Mouse (Mus musculus): ENCODE data around the gene Stau1.
"Not testable (repeated sequence)": the region's sequence is repeated elsewhere in the genome, so short reads cannot be mapped to it uniquely, and the experiment has no call there.

DNA sequence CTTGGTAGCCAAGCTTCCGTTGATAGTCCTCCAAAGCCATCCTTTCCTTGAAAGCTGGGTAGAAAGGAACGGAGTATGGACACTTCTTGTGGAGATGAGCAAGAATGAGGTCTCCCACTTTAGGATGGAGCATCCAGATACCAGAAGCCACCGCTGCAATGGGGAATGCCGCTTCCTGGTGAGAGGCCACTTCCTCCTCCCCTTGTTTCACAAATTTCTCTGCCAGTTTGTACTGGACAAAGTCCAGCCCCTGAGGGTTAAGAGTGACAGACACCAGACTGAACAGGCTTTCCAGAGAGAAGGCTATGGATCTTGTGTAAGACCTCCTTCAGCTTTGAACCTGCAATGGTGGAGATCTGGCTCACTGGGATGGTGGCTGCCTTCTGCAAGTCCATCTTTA is 11.5 kb upstream of the Stau1 start:
- TF ChIP-seq CTCF (IDR thresholded peaks at IDR 0.05; ENCODE audit: control insufficient read depth, insufficient read depth, insufficient replicate concordance, low read depth, low read length); POLR2A (IDR thresholded peaks at IDR 0.05; ENCODE audit: control insufficient read depth, low read depth, low read length): not testable (repeated sequence)

All from testis, adult 2 months (tissue).